Mouse (Mus musculus): ENCODE data around the gene Cox16.

Gene Cox16

DNA sequence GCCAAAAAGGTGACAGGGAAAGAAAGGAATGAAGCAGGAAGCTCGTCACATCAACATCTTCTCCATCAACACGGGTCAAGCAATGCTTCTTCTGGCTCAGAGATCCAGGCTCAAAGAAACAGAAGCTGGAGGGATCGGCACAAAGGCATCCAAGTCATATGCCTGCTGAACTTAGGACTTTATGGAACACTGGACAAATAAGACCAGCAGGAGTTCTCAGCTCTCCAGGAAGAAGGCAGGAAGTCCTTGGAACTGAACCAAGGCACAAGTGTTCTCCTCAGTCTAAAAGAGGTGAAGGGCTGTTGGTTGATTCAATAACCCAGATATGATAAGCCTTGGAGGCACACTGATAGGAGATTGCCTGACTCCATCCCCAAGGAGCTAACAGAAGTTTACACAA, 159.9 kb downstream of the Cox16 start:
- DNase-seq (ENCODE audit: low read depth, low spot score), result no peak

DNA sequence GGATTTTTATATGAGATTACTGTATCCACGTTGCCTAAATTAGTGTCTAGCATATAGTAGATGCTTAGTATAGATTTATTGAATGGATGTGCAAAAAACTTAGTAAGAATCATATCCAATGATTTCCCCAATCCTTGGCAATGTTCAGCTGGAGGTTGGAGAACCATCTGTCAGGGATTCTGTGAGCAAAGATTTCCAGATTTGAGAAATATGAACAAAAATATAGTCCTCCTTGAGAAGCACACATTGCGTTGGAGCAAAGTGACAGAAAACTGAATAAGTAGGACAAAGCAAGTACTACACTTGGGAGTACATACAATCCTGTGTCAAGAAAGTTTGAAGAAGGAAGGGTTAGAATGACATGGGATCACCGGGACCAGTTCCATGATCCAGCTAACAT, 160.8 kb downstream of the Cox16 start:
- no peak for DNase-seq (ENCODE audit: low read depth, low spot score)

DNA sequence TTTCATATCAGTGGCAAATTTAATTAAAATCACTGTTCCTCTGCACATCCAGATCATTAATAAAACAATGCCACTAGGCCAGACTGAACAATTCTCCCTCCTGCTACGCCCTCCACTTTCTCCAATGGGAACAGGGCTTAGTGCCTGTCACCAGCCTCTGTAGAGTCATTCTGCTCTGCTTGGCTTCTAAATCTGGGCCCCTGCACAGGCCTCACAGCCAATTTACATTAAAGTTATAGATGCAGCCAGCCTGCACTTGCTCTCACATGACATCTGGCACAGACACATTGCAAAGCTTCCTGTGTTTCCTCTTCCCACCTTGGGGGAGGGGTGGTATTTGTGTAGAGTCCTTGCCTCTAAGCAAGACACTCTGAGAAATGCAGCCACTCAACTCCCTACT, 163.9 kb downstream of the Cox16 start:
- DNase-seq (ENCODE audit: low read depth, low spot score), result no peak

DNA sequence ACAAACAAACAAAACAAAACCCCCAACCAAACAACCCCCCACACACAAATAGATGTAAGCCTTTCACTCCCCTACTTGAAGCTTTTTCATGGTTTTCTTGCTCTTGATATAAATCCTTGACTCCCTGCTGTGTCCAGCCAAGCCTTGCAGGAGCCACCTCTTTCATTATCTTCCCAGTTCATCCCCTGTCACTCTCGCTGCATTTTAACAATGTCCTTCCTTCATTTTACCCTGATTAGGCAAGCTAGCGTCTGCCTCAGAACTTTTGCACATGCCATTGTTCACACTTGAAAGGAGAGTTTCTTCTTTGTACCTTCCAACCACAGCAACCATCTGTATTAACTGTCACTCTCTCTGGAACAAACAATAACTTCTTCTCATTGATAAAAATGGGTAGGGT, 167.1 kb downstream of the Cox16 start:
- no peak for DNase-seq (ENCODE audit: low read depth, low spot score)

DNA sequence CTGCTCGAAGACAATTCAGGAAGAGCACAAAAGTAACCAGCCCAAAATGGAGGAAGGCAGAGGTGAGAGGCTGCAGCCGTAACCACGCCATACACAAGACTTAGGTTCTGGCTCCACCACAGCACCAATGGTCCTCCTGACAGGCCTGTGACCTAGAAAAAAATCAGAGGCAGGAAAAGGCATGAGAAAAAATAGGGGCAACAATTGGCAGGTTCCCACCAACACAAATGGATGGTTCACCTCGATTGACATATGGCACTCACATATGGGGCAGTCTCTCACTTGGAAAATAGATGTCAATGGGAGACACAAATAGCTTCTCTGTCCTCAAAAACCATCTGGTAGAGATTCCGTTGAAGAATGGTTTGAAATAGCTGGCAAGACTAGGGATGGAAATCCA, 169.0 kb downstream of the Cox16 start:
- DNase-seq (ENCODE audit: low read depth, low spot score), result no peak

Data from embryo, embryonic 11.5 days (tissue).